Mouse (Mus musculus): ENCODE measurements around the gene Slc26a5. TPM values are rescaled to one million over a fixed set of nuclear protein-coding genes. Genes with fewer than 3 reads are reported as not detected.

The Slc26a5 gene
- polyA plus RNA-seq, 1 experiment, result 0.11 TPM

DNA sequence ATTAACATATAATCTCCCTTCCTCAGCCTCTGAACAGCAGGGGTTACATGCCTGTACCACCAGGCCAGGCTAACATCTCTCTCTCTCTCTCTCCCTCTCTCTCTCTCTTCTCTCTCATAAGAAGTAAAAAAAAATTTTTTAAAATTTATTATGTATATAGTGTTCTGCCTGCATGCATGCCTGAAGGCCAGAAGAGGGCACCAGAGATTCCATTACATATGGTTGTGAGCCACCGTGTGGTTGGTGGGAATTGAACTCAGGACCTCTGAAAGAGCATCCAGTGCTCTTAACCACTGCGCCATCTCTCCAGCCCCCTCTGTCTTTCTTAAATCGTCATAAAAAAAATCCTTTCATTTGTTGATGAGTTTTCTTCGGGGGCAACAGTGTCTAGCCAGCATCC, 20.7 kb downstream of the Slc26a5 start:
- no peak for DNase-seq
- H3K4me1 ChIP-seq (ENCODE audit: control insufficient read depth, insufficient read depth, low read length), result no peaks in the 10 kb centered on the region
- TF ChIP-seq POLR2A (IDR thresholded peaks at IDR 0.05; ENCODE audit: borderline replicate concordance, insufficient read depth, low read length) (no peak), CTCF (IDR thresholded peaks at IDR 0.05; ENCODE audit: borderline replicate concordance, insufficient read depth, low read depth, low read length) (0 out of 2 replicates have a peak, but pooled peaks have one; percentile 26)
- no peak overlapping the region for H3K4me3 ChIP-seq (replicated peaks; ENCODE audit: insufficient read depth, low read depth, low read length)
- no peaks in the 10 kb centered on the region for H3K27me3 ChIP-seq (ENCODE audit: control insufficient read depth, insufficient read depth, low read length)
- no peak overlapping the region for H3K27ac ChIP-seq (ENCODE audit: insufficient read depth, low read length)
- WGBS, result 73% methylated on average over 4 of the region's 4 CpGs

DNA sequence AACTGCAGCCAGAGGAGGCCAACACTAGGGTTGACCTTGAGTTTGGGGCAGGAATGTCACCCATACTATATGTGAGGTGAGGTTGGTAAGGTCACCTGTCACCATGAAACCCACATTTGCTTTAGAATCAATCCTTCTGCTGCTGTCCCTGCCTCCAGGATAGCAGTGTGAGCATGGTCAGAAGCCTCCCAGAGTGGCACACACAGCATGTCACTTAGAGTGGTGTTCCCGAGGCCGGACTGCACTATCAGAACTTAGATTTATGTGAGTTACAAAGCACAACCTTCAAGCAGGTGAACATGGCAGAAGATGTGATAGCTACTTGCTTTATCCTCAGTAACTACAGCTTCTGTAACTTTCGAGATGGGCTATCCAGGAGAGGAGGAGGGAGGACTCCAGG, 33.6 kb downstream of the Slc26a5 start:
- H3K27me3 ChIP-seq (ENCODE audit: control insufficient read depth, insufficient read depth, low read length), result no peaks in the 10 kb centered on the region; the same call in 1 of the 2 replicates
- no peak overlapping the region for H3K27ac ChIP-seq (ENCODE audit: insufficient read depth, low read length)
- no peak for TF ChIP-seq POLR2A (IDR thresholded peaks at IDR 0.05; ENCODE audit: borderline replicate concordance, insufficient read depth, low read length)
- no peak for TF ChIP-seq CTCF (IDR thresholded peaks at IDR 0.05; ENCODE audit: borderline replicate concordance, insufficient read depth, low read depth, low read length)
- 73% methylated on average over 3 of the region's 3 CpGs for WGBS
- no peak for DNase-seq
- no peaks in the 10 kb centered on the region for H3K4me1 ChIP-seq (ENCODE audit: control insufficient read depth, insufficient read depth, low read length)
- no peak overlapping the region for H3K4me3 ChIP-seq (replicated peaks; ENCODE audit: insufficient read depth, low read depth, low read length)

GRCm38 (mm10) chr5:21828855-21829254, 36.5 kb downstream of the Slc26a5 start:
- Histone ChIP-seq H3K4me1 (ENCODE audit: control insufficient read depth, insufficient read depth, low read length) (no peaks in the 10 kb centered on the region), H3K27ac (ENCODE audit: insufficient read depth, low read length) (no peak overlapping the region), H3K4me3 (replicated peaks; ENCODE audit: insufficient read depth, low read depth, low read length) (no peak overlapping the region), H3K27me3 (ENCODE audit: control insufficient read depth, insufficient read depth, low read length) (no peaks in the 10 kb centered on the region)
- TF ChIP-seq POLR2A (IDR thresholded peaks at IDR 0.05; ENCODE audit: borderline replicate concordance, insufficient read depth, low read length) (no peak), CTCF (IDR thresholded peaks at IDR 0.05; ENCODE audit: borderline replicate concordance, insufficient read depth, low read depth, low read length) (no peak)
- 11% methylated on average over 4 of the region's 4 CpGs for WGBS
- DNase-seq, result no peak

DNA sequence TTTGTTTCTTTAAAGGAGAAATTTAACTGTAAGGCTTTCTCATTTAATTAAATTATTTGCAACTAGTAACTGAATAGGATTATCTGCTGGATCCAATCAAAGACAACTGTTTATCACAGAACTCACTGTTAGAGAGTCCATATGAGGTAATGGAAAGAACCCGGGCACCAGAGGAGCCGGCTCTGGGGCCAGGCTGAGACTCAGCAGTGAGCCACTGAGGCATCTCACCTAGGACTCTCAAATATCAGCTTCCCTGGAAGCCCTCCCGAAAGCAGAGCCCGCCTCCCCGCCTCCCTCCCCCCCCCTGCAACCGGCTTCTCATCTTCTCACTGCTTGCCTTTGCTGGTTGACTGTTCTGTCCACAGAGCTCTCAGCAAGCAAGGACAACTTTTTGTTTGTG, 37.8 kb downstream of the Slc26a5 start:
- no peak for DNase-seq
- no peak for TF ChIP-seq POLR2A (IDR thresholded peaks at IDR 0.05; ENCODE audit: borderline replicate concordance, insufficient read depth, low read length)
- no peak for TF ChIP-seq CTCF (IDR thresholded peaks at IDR 0.05; ENCODE audit: borderline replicate concordance, insufficient read depth, low read depth, low read length)
- Histone ChIP-seq H3K27ac (ENCODE audit: insufficient read depth, low read length) (no peak overlapping the region), H3K27me3 (ENCODE audit: control insufficient read depth, insufficient read depth, low read length) (no peaks in the 10 kb centered on the region), H3K4me1 (ENCODE audit: control insufficient read depth, insufficient read depth, low read length) (no peaks in the 10 kb centered on the region), H3K4me3 (replicated peaks; ENCODE audit: insufficient read depth, low read depth, low read length) (no peak overlapping the region)
- 13% methylated on average over 6 of the region's 6 CpGs for WGBS

- Histone ChIP-seq H3K27ac (ENCODE audit: insufficient read depth, low read length) (no peak overlapping the region), H3K4me3 (replicated peaks; ENCODE audit: insufficient read depth, low read depth, low read length) (no peak overlapping the region), H3K27me3 (ENCODE audit: control insufficient read depth, insufficient read depth, low read length) (no peaks in the 10 kb centered on the region), H3K4me1 (ENCODE audit: control insufficient read depth, insufficient read depth, low read length) (no peaks in the 10 kb centered on the region)
- no peak for DNase-seq
- 46% methylated on average over 7 of the region's 7 CpGs for WGBS
- TF ChIP-seq POLR2A (IDR thresholded peaks at IDR 0.05; ENCODE audit: borderline replicate concordance, insufficient read depth, low read length) (no peak), CTCF (IDR thresholded peaks at IDR 0.05; ENCODE audit: borderline replicate concordance, insufficient read depth, low read depth, low read length) (no peak)
Observed at GRCm38 (mm10) chr5:21826370-21826769, 39.0 kb downstream of the Slc26a5 start.

- DNase-seq, result no peak
- WGBS, result 62% methylated on average over 1 of the region's 1 CpGs
Observed at GRCm38 (mm10) chr5:21813994-21814393, 51.4 kb downstream of the Slc26a5 start.

GRCm38 (mm10) chr5:21810924-21811323, 54.5 kb downstream of the Slc26a5 start:
- DNase-seq, result no peak
- no peaks in the 10 kb centered on the region for H3K27me3 ChIP-seq (ENCODE audit: control insufficient read depth, insufficient read depth, low read length)
- H3K27ac ChIP-seq (ENCODE audit: insufficient read depth, low read length), result no peak overlapping the region
- TF ChIP-seq POLR2A (IDR thresholded peaks at IDR 0.05; ENCODE audit: borderline replicate concordance, insufficient read depth, low read length) (no peak), CTCF (IDR thresholded peaks at IDR 0.05; ENCODE audit: borderline replicate concordance, insufficient read depth, low read depth, low read length) (no peak)
- H3K4me3 ChIP-seq (replicated peaks; ENCODE audit: insufficient read depth, low read depth, low read length), result no peak overlapping the region
- 82% methylated on average over 10 of the region's 10 CpGs for WGBS
- H3K4me1 ChIP-seq (ENCODE audit: control insufficient read depth, insufficient read depth, low read length), result no peaks in the 10 kb centered on the region

More at GRCm38 (mm10) chr5:21813994-21814393, 51.4 kb downstream of the Slc26a5 start:
- H3K27me3 ChIP-seq (ENCODE audit: control insufficient read depth, insufficient read depth, low read length), result no peaks in the 10 kb centered on the region
- no peaks in the 10 kb centered on the region for H3K4me1 ChIP-seq (ENCODE audit: control insufficient read depth, insufficient read depth, low read length)
- no peak for TF ChIP-seq POLR2A (IDR thresholded peaks at IDR 0.05; ENCODE audit: borderline replicate concordance, insufficient read depth, low read length)
- TF ChIP-seq CTCF (IDR thresholded peaks at IDR 0.05; ENCODE audit: borderline replicate concordance, insufficient read depth, low read depth, low read length), result peak; percentile 34; the same call in 1 of the 2 replicates
- H3K27ac ChIP-seq (ENCODE audit: insufficient read depth, low read length), result no peak overlapping the region
- no peak overlapping the region for H3K4me3 ChIP-seq (replicated peaks; ENCODE audit: insufficient read depth, low read depth, low read length)

- DNase-seq, result no peak
- H3K27ac ChIP-seq (ENCODE audit: insufficient read depth, low read length), result no peak overlapping the region
- no peaks in the 10 kb centered on the region for H3K4me1 ChIP-seq (ENCODE audit: control insufficient read depth, insufficient read depth, low read length)
- 75% methylated on average over 4 of the region's 4 CpGs for whole genome bisulfite sequencing
- H3K27me3 ChIP-seq (ENCODE audit: control insufficient read depth, insufficient read depth, low read length), result no peaks in the 10 kb centered on the region
- no peak overlapping the region for H3K4me3 ChIP-seq (replicated peaks; ENCODE audit: insufficient read depth, low read depth, low read length)
- TF ChIP-seq CTCF (IDR thresholded peaks at IDR 0.05; ENCODE audit: borderline replicate concordance, insufficient read depth, low read depth, low read length), result no peak
- TF ChIP-seq POLR2A (IDR thresholded peaks at IDR 0.05; ENCODE audit: borderline replicate concordance, insufficient read depth, low read length), result no peak
Observed at GRCm38 (mm10) chr5:21804837-21805236, 60.6 kb downstream of the Slc26a5 start.
